Mouse (Mus musculus) hindbrain, embryonic 11.5 days (tissue): ENCODE results near the gene Mef2d. TPM values are rescaled to one million over a fixed set of nuclear protein-coding genes. Genes with fewer than 3 reads are reported as not detected.
A peak's percentile ranks its signal among the peaks of the same experiment; 100 is the strongest.

ENCODE experiments used
- ATAC-seq: fragments of 200-750 bp; cut with Nextera tagmentation; 2 replicates; pipeline ENCODE4 v1.8.0; 2017; ENCODE audit warnings: mild to moderate bottlenecking, moderate TSS enrichment, moderate library complexity; ENCODE audit not compliant: low FRiP score
- DNase-seq: peaks from one replicate; pipeline ENCODE4 v3.0.0-alpha.2; 2015; ENCODE audit warnings: low spot score
- H3K27ac ChIP-seq: fragments of 300-500 bp; sonication (generic); 2 replicates; pipeline ENCODE4 v1.5.1; 2014; ENCODE audit warnings: mild to moderate bottlenecking, low read depth, low read length
- H3K27me3 ChIP-seq: fragments of 300-500 bp; sonication (generic); 2 replicates; pipeline ENCODE4 v1.6.1; 2014; ENCODE audit warnings: mild to moderate bottlenecking, low read length, moderate library complexity, mixed read lengths; ENCODE audit not compliant: control insufficient read depth, insufficient read depth
- H3K36me3 ChIP-seq: fragments of 300-500 bp; sonication (generic); 2 replicates; pipeline ENCODE4 v1.6.1; 2014; ENCODE audit warnings: mild to moderate bottlenecking, low read length, moderate library complexity, mixed read lengths; ENCODE audit not compliant: control insufficient read depth, insufficient read depth
- H3K4me1 ChIP-seq: fragments of 300-500 bp; sonication (generic); replicated peaks from 2 replicates; pipeline ENCODE4 v1.6.1; 2014; ENCODE audit warnings: low read length, mixed read lengths; ENCODE audit not compliant: control insufficient read depth, insufficient read depth
- H3K4me2 ChIP-seq: fragments of 300-500 bp; sonication (generic); replicated peaks from 2 replicates; pipeline ENCODE4 v1.6.1; 2014; ENCODE audit warnings: mild to moderate bottlenecking, low read depth, low read length
- H3K4me3 ChIP-seq: fragments of 300-500 bp; sonication (generic); 2 replicates; pipeline ENCODE4 v1.5.1; 2014; ENCODE audit warnings: low read depth, low read length
- H3K9ac ChIP-seq: fragments of 300-500 bp; sonication (generic); 2 replicates; pipeline ENCODE4 v1.6.1; 2014; ENCODE audit warnings: low read depth, low read length
- H3K9me3 ChIP-seq: fragments of 300-500 bp; sonication (generic); 2 replicates; pipeline ENCODE4 v1.6.1; 2016; ENCODE audit warnings: low read length; ENCODE audit not compliant: control insufficient read depth
- WGBS: fragments of 180-500 bp; shearing (Covaris S2); extraction: QIAGEN DNeasy Blood & Tissue Kit; methylation state at CpG from one replicate; pipeline ENCODE4 v1.1.7; 2014; 5-methylcytosine and 5-hydroxymethylcytosine counted together
- polyA plus RNA-seq: library from polyadenylated mRNA; unstranded; fragments of >200 nt; fragmentation: Nextera tagmentation; extraction: Ambion mirVana; gene quantifications from 2 replicates; pipeline ENCODE4 v1.2.1, GENCODE M21; 2014

Mef2d gene
- polyA plus RNA-seq, 1 experiment from 2014 or later = 12.0 TPM

DNA sequence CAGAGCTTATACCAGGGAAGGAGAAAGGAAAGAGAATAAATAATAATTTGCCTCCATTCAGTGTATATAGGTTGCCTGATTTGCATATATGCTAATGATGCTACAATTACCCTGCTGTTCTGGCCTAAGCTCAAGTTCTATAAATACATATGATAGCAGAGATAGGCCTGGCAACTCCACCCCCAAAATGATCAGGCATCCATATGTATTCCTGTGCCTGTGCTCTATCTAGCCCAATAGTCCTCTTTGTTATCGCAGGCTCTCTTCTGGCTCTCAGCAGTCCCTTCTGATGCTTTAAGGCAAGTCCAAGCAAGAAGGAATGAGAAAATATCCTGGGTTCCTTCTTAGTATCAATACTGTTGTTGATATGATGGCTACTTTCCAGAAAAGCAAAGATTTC is 62.6 kb downstream of the Mef2d start:
- Histone ChIP-seq H3K36me3 (no peaks in the 10 kb centered on the region), H3K4me2 (no peak overlapping the region), H3K27me3 (peaks cover 71% of the 10 kb centered on the region), H3K4me3 (no peak overlapping the region), H3K9me3 (no peaks in the 10 kb centered on the region), H3K27ac (peak overlapping the region; percentile 97), H3K4me1 (peaks cover 18% of the 10 kb centered on the region), H3K9ac (no peak overlapping the region)
- ATAC-seq (no peak), DNase-seq (peak; percentile 39)
- WGBS = 22% methylated on average over 1 of the region's 1 CpGs

GRCm38 (mm10) chr3:88205176-88205562 is 63.0 kb downstream of the Mef2d start:
- DNase-seq = peak; percentile 53
- peaks cover 74% of the 10 kb centered on the region for H3K27me3 ChIP-seq
- WGBS = 5% methylated on average over 4 of the region's 4 CpGs
- H3K36me3 ChIP-seq = no peaks in the 10 kb centered on the region
- H3K9ac ChIP-seq = no peak overlapping the region
- H3K4me3 ChIP-seq = no peak overlapping the region
- peak; percentile 15 for ATAC-seq
- H3K27ac ChIP-seq = peak overlapping the region; percentile 97
- no peaks in the 10 kb centered on the region for H3K9me3 ChIP-seq
- peaks cover 17% of the 10 kb centered on the region for H3K4me1 ChIP-seq
- H3K4me2 ChIP-seq = no peak overlapping the region

- H3K9ac ChIP-seq = peak overlapping the region; percentile 31; the same call in 1 of the 2 replicates
- peak; percentile 80 for DNase-seq
- peaks cover 73% of the 10 kb centered on the region for H3K27me3 ChIP-seq
- peak overlapping the region; percentile 55; the same call in 1 of the 2 replicates for H3K4me3 ChIP-seq
- peak overlapping the region; percentile 65 for H3K4me2 ChIP-seq
- no peaks in the 10 kb centered on the region for H3K36me3 ChIP-seq
- no peaks in the 10 kb centered on the region for H3K9me3 ChIP-seq
- peaks cover 13% of the 10 kb centered on the region for H3K4me1 ChIP-seq
- under 1% methylated on average over 8 of the region's 8 CpGs for WGBS
- peak overlapping the region; percentile 97 for H3K27ac ChIP-seq
- ATAC-seq = peak; percentile 82
These were observed 63.7 kb downstream of the Mef2d start for GRCm38 (mm10) chr3:88205563-88206491.

DNA sequence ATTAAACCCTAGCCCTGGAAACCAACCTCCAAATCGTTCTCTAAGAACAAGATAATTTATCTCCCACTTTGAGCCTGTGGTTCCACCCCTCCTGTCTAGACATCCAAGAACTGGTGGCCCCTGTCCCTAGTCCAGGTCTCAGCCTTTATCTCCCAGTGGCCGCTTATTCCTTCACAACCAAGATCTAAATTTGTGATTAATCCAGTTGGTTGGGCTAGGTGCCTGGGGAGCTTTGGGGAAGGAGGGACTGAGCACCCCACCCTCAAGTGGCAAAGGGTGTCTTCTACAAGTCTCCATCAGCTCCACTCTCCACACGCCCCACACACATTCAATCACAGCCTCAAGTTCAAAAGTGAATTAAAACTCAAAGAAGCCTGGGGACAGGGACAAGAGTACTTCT is 64.3 kb downstream of the Mef2d start:
- peak overlapping the region; percentile 65 for H3K4me2 ChIP-seq
- H3K4me1 ChIP-seq = peaks cover 11% of the 10 kb centered on the region
- ATAC-seq = no peak; the same call in 1 of the 2 replicates

GRCm38 (mm10) chr3:88206901-88207371 is 64.8 kb downstream of the Mef2d start:
- H3K27me3 ChIP-seq = peaks cover 68% of the 10 kb centered on the region
- H3K4me1 ChIP-seq = peaks cover 11% of the 10 kb centered on the region
- peak overlapping the region; percentile 65 for H3K4me2 ChIP-seq
- WGBS = 0% methylated on average over 13 of the region's 14 CpGs
- ATAC-seq (peak; percentile 27), DNase-seq (peak; percentile 64)
- peak overlapping the region; percentile 97 for H3K27ac ChIP-seq
- H3K4me3 ChIP-seq = peak overlapping the region; percentile 55
- no peaks in the 10 kb centered on the region for H3K9me3 ChIP-seq
- no peaks in the 10 kb centered on the region for H3K36me3 ChIP-seq
- peak overlapping the region; percentile 83 for H3K9ac ChIP-seq

More for the DNA sequence above, 64.3 kb downstream of the Mef2d start:
- DNase-seq = no peak
- H3K9ac ChIP-seq = peak overlapping the region; percentile 83
- H3K27ac ChIP-seq = peak overlapping the region; percentile 97
- H3K27me3 ChIP-seq = peaks cover 69% of the 10 kb centered on the region
- 2% methylated on average over 3 of the region's 3 CpGs for WGBS
- peak overlapping the region; percentile 55 for H3K4me3 ChIP-seq
- H3K9me3 ChIP-seq = no peaks in the 10 kb centered on the region
- H3K36me3 ChIP-seq = no peaks in the 10 kb centered on the region

DNA sequence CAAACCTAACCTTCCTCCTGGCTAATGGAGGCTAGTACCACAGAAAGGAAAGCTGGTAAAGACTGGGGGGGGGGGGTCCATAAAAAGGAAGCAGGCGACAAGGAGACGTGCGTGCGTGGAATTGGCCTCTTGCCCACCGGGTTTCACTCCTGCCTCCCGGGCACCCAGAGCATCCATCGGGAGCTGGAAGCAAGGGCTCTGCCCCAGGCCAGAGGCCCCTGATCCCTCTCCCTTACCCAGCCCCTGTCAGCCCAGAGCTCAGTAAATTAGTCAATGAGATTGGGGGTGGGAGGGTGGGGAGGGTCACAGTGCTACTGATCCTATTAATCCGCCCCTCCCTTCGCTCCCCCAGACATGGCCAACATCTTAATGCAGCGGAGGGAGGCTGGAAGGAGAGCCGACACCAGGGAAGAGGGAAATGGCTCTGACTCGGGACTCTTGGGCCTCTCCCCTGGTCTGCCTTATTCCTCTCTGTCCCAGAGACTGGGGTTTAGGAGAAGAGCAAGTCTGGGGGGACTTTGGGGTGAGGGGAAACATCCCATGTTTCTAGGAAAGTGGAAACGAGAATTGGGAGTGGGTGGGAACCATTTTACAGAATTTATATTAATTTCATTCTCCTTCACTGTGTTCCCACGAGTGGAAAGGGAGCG is 65.4 kb downstream of the Mef2d start:
- Histone ChIP-seq H3K27me3 (peaks cover 70% of the 10 kb centered on the region), H3K9ac (peak overlapping the region; percentile 83), H3K27ac (peak overlapping the region; percentile 97), H3K9me3 (no peaks in the 10 kb centered on the region), H3K4me2 (peak overlapping the region; percentile 65), H3K36me3 (no peaks in the 10 kb centered on the region), H3K4me3 (peak overlapping the region; percentile 55), H3K4me1 (peaks cover 11% of the 10 kb centered on the region)
- WGBS = under 1% methylated on average over 12 of the region's 15 CpGs
- peak; percentile 48 for DNase-seq
- no peak for ATAC-seq

GRCm38 (mm10) chr3:88208226-88208720 is 66.1 kb downstream of the Mef2d start:
- Histone ChIP-seq H3K27me3 (peaks cover 69% of the 10 kb centered on the region), H3K4me1 (peaks cover 9% of the 10 kb centered on the region), H3K9me3 (no peaks in the 10 kb centered on the region), H3K27ac (peak overlapping the region; percentile 97), H3K4me2 (peak overlapping the region; percentile 65), H3K9ac (peak overlapping the region; percentile 83), H3K4me3 (peak overlapping the region; percentile 55), H3K36me3 (no peaks in the 10 kb centered on the region)
- ATAC-seq (no peak), DNase-seq (peak; percentile 33)
- 8% methylated on average over 3 of the region's 3 CpGs for WGBS

DNA sequence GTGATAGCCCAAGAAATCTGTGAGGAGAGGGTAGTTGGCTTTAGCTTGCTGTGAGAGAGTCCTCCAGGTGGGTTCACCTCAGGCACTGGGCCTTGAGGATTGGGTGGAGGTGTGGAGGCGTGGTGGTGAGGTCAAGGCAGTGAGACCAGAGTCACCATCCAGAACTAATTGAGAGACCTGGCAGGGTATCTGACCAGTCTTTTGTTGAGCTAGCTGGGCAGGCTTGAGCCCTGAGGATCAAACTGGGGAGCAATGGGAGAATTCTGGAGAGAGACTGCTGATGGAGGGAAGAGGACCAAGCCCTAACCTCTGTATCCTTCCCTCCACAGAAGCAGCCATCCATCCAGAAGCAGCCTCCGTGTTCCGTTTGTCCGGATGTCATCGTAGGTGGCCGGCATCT is 67.1 kb downstream of the Mef2d start:
- DNase-seq = no peak
- 0% methylated on average over 6 of the region's 6 CpGs for WGBS
- peak overlapping the region; percentile 55 for H3K4me3 ChIP-seq
- no peak for ATAC-seq
- H3K36me3 ChIP-seq = no peaks in the 10 kb centered on the region
- H3K9me3 ChIP-seq = no peaks in the 10 kb centered on the region
- H3K4me1 ChIP-seq = no peaks in the 10 kb centered on the region
- peak overlapping the region; percentile 83 for H3K9ac ChIP-seq
- peak overlapping the region; percentile 24; the same call in 1 of the 2 replicates for H3K27ac ChIP-seq
- peak overlapping the region; percentile 65 for H3K4me2 ChIP-seq
- peaks cover 70% of the 10 kb centered on the region for H3K27me3 ChIP-seq
